Mouse (Mus musculus) lung, postnatal 0 days (tissue): ENCODE results near the gene Mlxipl.

ENCODE experiments used
- CTCF ChIP-seq: IDR thresholded peaks from 2 replicates; pipeline ENCODE4 v1.5.1; 2016; ENCODE audit warnings: antibody characterized with exemption, mild to moderate bottlenecking
- EP300 ChIP-seq: IDR thresholded peaks from 2 replicates; pipeline ENCODE4 v1.6.1; 2016; ENCODE audit warnings: antibody characterized with exemption, mild to moderate bottlenecking, control low read depth

DNA sequence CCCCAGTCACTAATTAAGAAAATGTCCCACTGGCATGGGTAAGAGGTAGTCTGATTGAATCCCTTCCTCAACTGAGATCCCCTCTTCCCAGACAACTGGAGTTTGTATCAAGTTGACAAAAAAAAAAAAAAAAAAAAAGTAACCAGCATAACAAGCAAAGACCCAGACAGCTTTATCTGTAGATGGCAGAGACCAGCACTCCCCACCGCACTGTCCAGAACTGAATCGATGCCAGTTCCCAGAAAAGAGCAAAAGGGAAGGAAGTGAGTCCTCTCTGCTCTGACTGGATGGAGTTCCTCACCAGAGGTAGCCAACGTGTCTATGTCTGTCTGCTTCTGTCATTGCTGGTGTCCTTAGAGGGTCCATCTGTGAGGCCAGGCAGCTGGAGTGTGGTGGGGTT, 55.8 kb downstream of the Mlxipl start:
- TF ChIP-seq CTCF (no peak), EP300 (no peak)
